Mouse (Mus musculus) embryo, embryonic 9.5 days (tissue): Measurements from ENCODE around the gene Cyp4f13.

ENCODE experiments used
- DNase-seq: peaks from one replicate; pipeline ENCODE4 v3.0.0-alpha.2; 2017; ENCODE audit errors: extremely low spot score

Gene Cyp4f13

DNA sequence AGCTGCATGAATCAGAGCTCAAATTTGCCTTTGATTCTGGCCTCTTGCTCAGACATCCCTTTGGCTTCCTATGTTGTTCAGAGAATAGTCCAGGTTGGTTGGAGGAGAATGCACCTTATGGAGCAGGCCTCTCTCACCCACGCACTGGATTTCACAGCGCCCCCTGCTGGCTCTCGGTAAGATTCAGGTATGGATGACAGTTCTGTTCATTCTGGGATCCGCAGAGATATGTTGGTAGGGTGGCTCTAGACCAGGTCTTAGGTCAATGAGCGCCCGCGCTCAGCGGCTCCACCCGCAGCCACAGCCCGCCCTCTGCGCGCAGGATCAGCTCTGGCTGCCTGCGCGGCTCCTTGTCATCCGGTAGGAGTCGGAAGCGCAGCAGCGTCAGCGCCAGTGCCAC is 42.0 kb downstream of the Cyp4f13 start:
- DNase-seq: peak; percentile 39

DNA sequence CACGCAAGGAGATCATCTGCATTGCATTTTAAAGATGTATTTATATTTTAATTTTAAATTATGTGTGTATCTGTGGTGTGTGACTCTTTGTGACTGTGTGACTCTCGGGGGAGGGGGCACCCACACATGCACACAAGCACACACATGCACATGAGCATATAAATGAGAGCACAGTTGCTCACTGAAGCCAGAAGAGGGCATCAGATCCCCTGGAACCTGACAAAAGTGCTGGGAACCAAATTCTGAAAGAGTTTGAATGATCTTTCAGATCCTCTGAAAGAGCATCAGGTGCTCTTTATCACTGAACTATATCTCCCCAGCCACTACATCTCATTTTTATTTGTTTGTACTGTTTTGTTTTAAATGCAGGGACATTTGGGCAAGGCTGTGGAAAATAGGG is 42.8 kb downstream of the Cyp4f13 start:
- DNase-seq: no peak

DNA sequence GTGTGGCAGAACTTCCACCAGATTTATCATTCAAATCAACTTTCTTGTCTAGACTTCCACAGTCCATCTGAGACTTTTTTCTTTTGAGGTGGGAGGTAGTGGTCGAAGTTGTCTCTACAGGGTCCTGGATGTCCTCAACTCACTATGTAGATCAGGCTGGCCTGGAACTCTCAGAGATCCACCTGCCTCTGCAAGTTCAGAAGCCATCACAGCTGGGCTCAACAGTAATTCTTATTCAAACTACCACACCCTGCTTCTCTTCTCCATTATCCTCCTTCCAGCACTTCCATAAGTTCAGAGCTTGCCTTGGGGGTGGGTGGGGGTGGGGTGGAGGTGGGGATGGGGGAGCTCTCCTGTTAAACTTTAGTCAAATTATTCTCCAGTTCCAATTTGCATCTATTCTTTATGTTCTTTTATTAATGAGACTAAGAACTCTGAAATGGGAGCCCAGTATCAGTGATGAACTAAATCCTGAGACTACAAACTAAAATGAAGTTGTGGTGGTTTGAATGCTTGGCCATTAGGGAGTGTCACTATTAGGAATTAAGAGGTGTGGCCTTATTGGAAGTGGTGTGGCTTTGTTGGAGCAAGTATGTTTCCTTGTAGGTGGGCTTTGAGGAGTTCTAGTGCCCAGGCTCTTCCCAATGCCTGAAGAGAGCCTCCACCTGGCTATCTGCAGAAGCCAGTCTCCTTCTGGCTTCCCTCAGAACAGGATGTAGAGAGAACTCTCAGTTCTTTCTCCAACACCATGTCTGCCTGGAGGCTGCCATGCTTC is 45.3 kb downstream of the Cyp4f13 start:
- DNase-seq: no peak

DNA sequence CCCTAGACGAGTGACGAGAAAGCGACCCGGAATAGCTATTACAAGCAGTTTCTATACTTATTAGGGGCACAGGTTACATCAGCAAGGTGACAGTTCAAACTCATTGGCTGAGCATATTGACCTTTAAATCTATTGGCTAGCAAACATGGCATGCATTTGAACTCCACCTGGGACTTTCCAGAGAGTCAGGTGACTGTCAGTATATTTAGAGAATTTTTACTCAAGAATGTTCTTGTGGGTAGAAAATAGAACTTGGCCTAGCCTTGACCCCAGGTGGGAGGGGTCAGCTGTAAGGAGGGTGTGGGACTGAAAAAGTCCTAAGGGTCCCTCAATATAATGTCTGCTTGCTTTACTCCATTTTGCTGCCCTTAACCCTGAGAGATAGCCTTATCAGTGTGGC is 51.8 kb downstream of the Cyp4f13 start:
- no peak for DNase-seq

DNA sequence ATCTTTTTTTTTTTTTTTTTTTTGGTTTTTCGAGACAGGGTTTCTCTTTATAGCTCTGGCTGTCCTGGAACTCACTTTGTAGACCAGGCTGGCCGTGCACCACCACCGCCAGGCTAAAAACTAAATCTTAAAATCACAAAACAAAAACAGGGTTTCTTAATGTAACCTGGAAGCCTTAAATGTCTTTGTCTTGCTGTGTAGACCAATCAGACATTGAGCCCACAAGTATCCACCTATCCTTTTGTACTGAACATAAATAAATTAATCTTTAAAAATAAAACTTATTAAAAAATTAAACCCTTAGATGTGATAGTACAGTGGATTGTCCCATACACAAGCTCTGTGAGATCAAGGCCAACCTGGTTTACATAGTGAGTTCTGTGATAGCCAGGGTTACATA is 53.3 kb downstream of the Cyp4f13 start:
- no peak for DNase-seq

DNA sequence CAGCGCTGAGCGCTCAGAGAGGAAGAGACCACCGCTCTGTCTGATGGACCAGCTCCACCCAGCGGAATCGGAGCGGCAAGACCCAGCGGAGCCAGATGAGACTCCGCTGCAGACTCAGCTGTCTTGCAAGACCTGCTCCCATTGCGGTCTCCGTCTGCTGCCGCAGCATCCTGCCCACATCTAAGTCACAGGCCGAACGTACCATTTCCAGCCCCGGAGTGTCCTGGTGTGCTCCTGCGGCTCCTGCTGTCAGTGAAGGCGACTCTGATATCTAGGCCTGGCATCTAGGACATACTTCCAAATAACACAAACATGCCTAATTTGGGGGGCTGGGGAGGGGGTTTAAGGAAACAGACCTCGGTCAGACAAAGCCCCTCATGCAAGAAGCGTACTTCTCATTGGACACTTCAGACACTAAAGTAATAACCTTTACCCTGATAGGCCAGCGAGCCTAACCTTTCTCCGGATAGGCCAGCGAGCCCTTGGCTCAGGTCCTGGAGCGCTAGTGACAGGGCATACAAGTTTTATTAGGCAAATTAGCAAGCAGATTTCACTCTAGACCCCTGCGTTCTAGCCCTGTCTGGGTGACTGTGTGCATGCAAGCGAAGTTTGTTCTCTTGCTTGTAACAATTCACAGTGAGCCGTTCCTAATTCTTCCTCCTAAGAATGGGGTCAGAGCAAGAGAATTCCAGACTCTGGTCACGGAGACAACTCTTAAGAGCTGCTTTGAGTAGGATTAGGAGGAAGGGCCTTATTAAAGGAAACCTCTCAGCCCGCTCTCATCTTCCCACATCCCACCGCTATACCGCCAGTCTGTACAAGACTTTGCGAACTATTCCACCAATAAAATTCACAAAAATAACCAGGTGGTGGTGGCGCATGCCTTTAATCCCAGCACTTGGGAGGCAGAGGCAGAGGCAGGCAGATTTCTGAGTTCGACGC is 55.7 kb downstream of the Cyp4f13 start, which contains the start of gene Zfp870:
Gene Zfp870, minus strand, starts transcription at position 404 of the 942 bp plus-strand sequence.
- DNase-seq: peak; percentile 96

DNA sequence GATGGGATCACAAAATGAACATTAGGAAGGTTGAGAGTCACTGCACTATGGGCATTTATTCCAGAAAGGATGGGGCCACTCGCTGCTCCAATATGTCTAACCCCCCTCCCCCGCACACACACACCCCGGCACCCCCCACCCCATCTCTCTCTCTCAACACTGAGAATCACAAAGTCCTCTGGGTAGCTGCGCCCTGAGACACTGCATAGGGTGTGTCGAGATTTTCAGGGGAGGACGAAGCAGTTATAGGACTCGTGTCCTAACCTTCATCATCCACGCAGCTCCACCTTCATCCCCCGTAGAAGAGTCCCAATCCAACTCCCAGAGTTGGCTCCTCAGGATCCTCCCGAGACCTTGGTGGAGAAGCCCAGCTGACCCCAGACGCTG is 56.4 kb downstream of the Cyp4f13 start:
- DNase-seq: no peak

DNA sequence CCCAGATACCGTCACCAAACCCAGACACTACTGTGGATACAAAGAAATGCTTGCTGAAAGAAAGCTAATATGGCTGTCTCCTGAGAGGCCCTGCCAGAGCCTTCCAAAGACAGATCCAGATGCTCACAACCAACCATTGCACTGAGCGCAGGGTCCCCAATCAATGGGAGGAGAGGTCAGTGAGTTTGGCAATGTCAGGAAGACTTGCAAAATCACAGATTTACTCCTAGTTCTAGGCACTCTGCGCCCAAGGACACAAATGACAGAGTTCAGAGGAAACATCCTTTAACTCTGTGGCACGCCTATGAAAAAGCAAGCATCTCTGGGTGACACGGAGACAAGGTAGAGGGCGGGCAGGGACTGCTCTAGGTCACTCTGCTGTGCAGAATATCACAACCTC is 57.6 kb downstream of the Cyp4f13 start:
- no peak for DNase-seq

DNA sequence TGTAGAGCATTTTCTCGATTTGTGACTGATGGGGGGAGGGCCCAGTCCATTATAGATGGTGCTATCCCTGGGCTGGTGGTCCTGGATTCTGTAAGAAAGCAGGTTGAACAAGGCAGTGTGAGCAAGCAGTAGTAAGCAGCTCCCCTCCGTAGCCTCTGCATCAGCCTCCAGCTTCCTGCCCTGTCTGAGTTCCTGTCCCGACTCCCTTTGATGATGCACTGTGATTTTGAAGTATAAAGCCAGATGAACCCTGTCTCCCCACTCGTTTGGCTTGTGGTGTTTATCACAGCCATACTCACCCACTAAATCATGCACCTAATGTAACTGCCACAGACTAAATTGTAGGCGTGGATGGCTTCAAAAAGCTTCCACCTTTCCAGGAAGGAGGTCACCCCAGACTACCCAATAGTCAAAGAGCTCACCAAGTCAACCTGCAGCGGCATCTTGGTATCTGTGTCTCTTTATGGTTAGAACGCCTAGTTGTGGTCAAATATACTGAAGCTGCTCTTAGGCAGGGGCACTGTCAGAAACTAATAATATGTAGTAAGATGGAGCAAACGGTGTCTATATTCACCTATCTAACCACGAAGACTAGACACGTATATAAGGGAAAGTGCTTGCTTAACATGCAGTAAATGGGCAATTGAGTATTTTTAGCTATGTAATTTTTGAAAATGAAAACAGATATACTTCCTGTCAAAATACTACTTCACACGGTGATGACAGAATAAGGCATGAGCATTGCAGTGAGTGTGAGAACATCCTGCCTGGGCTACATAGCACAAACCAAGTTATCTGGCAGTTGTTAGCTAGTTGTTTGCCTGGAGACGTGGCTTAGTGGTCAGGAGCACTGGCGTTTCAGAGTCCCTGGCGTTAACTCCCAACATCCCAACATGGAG is 66.6 kb downstream of the Cyp4f13 start:
- no peak for DNase-seq

DNA sequence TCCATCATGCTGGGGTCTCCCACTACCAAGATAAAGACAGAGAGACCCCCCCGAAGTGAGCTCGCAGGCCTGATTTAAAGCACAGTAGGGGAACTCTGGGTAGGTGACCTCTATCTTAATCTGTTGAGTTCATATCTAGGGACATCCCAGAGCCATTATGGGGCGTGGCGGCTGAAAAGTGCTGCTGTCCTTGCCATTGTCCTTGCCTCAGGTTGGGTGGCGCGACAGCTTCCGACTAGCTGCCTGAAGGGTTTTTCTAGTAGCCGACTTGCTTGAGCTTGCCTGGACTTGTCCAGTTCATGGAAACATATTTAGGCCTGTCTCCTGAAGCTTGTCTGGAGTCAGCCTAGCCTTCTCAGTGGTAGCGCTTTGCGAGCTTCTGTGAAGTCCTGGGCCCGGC is 68.4 kb downstream of the Cyp4f13 start:
- no peak for DNase-seq

DNA sequence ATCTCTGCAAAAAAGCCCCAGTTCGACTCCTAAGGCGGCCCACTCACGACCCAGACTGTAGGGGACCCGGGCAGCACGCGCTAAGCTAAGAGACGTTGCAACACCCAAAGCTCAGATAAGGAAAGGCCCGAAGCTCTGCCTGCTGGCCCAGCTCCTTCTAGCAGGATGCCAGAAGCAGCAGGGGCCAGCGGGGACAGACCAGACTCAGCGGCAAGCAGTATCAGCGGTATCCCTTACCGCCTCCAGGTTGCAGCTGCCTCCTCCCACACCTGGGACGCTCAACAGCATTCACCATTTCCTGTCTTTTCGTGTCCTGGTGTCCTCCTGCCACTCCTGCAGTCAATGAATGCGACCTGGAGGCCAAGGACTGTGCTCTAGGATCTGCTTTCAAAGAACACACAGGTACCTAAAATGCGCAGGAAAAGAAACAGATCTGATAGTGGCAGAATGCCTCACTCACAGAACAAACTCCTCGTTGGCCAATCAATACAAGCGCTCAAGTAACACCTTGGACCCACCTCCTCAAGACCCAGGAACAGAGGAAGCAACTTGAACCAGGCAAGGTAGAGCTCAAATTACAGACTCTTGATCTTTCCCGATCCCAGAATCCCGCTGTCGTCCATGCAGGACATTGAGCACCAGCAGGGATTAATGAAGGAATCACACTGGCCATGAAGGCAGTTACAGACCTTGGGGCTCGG is 69.6 kb downstream of the Cyp4f13 start:
- no peak for DNase-seq
